Mouse (Mus musculus): ENCODE measurements around the gene Gm11096.

Gm11096 gene

GRCm38 (mm10) chr17:81481843-81482490 is 40.4 kb downstream of the Gm11096 start:
- DNase-seq: no peak

- no peak for DNase-seq
Observed at GRCm38 (mm10) chr17:81486388-81486787, 44.8 kb downstream of the Gm11096 start.
